Mouse (Mus musculus) kidney, adult 18-20 months (tissue): Measurements from ENCODE around the gene Meis2.

ENCODE experiments used
- DNase-seq: peaks from one replicate; pipeline ENCODE4 v3.0.0; 2021

The Meis2 gene

DNA sequence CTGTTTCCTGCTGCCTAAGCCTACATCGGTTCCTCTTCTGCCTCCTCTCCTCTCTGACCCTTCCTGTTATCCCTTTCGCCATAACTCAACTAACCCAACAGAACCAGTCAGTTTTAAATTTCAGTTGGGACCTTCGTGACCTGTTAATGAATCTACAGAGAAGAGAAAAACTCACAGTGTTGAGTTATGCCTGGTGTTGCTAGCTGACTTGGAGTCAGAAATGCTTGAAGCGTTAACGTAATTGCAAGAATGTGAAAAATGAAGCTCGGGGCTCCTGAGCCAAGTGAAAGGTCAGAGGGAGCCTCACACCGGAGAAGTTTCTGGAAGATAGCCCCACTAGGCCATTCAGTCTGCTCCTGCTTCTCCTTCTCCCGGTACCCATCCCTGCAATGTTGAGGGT is 18.3 kb downstream of the Meis2 start:
- no peak for DNase-seq

DNA sequence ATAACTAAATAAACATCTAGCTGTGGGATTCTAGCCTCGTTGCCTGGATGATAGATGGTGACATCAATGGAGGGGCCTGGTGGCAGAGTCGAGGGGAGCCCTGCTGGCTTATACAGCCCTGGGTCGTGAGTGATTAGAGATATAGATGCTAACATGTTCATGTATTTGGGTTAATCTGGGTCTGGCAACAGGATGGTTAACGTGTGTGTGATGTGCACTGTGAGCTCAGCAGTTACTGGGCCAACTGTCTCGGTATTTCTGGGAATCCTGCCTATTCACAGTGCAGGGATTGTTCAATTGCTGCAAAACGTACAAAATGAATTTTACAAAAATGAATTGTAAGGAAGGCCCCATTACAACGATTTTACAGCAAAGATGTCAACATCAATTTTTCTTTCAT is 20.6 kb downstream of the Meis2 start:
- DNase-seq: no peak

DNA sequence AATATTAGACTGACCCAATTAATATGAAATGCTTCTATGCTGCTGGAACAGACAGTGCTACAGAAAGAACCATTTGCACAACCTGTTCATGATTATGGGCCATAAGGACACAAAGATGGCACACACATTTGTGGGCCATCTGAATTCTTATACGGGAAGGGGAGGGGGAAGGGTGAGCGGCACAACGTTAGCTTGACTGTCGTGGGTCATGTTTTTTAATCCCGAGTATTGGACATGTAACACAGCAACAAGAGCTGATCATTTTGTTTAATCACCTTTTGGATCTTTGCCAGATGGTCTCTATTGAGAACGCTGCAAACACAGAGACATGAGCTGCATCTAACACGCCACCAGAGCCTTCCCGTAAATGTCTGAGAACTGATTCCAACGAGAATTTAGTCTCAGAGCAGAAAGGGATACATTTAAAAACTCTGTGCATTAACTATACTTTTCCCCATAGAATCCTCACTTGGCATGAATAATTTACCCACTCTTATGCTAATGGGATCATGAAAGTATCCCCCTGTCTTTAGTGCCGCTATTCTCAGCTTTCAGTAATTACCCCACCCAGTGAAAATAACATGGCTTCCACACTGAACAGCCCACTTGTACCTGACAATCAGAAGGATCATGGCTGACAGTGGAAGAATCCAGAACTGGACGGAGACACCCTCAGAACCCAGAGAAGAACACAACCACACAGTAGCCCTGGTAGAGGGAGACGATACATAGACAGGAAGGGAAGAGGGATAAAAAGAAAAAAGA is 22.5 kb downstream of the Meis2 start:
- DNase-seq: no peak

DNA sequence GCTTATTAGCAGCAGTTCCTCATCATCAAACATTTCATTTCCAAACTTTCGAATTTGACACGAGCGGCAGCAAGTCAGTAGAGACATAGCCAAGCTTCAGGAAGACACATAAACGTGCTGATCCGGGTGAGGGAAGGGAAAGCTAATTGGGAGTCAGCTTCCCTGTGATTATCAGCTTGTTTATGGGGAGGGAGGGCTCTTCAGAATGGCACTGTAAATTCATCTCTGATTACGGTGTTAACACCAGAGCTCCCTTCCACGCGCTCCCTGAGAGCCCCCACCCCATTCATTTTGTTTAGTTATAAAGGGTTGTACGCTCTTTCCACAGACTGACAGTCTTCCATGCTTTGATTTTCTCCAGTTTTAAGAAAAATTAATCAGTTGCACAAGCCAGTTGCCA is 23.2 kb downstream of the Meis2 start:
- DNase-seq: no peak

DNA sequence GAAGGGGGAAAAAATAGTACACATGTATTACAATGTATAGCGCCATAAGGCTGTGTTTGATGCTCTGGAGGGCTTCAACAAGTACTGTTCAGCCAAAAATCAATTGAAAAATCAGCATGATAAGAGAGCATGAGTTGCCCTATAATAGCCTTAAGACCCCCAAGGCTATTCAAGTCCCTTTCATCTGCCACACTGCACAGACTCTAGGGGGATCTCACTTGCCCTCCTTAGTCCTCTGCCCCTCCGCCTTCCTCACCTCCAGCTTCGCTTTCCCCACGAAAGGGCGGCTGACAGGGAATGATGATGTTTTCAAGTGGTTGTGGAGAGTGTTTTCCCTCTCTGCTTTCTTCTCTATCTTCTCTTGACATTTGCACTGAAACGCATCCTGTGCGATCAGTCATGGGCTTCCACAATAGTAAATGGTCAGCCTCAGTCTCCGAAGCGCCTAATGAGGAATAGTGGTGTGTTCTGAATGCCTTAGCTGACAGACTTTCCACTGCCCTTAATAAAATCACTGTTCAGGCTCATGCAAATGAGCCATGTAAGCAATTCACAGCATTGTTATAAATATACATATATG is 23.9 kb downstream of the Meis2 start:
- DNase-seq: no peak

DNA sequence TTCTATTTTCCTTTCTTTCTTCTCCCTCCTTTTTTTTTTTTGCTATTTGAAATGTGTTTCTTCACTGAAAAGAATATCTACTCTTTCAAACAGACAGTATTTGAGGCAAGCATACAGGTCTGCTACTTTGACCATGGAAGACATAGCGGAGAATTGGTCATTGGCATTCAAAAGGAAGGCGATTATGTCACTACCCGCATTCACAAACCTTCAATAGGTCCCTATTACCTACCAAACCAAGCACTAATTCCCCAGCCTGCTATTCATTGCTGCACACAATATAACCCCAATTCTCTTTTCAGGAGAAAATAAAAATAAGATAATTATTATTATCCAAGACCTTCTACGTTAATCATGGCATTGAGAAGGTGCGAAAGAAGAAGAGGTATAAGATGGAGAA is 30.3 kb downstream of the Meis2 start:
- DNase-seq: no peak

DNA sequence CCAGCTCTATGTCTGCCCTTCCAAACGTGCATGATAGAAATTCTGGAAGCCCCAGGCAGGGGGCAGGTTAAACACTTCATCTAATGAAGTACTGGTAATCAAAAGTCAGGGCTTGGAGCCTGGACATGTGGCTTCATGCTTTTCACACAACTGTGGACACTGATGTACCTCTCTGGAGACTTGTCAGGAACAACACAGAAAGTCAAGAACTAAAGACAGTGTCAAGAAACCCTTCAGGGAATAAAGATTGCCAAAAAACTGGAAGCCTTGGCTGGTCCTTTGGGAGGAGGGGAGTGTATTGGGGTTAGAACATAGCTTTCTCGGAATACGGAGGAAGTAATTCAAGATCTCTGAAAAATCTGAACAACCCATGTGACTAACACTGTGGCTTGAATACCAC is 37.5 kb downstream of the Meis2 start:
- no peak for DNase-seq

DNA sequence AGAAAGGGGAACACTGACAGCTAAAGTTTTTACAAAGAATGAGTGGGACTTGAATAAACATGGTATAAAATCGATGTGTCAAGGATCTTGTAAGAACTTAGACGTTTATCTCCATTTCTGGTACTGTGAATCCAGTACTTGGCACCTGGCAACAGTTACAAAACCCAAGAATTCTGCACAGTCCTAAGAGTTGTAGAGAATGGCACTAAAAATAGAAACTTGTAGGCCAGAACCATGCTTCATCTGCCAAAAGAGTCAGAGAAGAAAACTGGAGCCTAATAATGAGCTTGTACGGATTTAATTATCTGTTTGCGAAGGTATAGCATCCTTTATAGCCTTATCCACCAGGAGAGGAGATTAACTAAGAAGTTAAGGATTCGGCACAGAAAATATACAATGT is 42.8 kb downstream of the Meis2 start:
- DNase-seq: no peak

DNA sequence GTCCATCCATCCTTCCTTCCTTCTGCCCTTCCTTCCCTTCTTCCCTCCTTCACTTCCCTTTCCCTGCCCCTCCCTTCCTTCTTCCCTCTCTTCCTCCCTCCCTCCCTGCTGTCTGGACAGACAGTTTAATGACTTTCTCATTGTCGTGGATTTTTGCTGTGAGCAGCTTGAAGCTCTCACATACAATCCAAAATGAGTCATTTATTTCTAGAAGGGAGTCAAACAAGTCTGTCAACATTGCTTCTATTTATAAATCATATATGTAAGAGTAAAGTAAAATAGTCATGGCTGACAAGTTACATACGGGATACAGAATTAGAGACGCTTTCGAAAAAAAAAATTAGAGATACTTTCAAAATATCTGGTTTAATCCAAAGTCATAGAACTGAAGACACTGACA is 43.7 kb downstream of the Meis2 start:
- DNase-seq: no peak

DNA sequence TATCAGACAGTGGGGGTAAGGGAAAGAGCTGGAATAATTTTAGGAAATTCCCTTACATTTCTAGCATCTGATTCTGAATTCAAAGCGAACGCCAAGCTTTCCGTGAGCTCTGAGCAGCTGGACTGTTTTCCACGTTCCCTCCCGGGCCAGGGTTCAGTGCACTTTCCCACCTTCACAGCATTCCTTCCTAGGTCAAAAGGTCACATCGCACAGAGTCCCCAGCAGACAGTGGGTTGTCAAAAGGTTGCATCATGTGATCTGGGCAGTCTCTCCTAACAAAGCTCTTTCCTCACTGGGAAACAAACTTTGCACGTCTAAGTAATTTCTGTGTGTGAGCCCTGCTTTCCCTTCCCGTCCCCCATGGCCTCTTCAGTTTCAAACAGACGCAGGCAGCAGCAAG is 44.6 kb downstream of the Meis2 start:
- peak; percentile 53 for DNase-seq

DNA sequence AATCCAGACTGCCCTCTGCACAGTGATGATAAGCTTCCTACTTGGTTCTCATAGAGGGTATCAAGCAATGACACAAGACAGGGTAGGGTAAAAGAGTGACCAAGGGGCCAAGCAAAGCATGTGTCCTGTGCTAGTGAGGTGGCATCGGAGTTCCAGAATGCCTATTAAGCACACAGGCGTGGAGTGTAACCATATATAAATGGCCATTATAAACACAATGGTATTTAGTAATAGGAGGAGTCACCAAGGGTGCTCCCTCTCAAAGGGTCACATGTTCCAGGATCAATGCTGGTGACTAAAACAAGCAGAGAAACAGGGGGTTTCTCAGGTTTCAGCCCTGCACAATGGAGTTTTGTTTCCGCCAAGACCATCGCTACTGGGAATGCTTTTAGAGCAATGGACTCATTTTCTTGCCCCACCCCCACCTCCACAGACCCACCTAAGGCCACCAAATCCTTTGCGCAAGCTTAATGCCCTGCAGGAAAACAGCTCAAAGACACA is 45.1 kb downstream of the Meis2 start:
- no peak for DNase-seq

DNA sequence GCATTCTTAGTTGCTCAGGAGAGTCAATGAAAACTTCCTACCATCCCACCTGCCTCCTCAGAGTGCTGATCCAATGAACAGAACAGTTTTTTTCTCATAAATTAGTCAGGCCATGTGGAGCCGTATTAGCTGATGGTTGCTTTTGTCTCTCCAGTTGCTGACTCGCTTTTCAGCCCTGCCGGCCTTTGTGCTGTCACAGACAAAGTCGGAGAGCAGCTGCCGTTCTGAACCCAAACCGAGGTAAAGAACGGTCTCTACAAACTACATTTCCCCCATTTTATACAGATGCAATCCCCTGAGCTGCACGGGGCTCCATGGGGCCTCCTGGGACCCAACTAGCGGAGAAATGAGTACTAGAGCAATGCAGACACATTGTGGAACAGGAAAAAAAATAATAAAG is 45.7 kb downstream of the Meis2 start:
- DNase-seq: no peak

DNA sequence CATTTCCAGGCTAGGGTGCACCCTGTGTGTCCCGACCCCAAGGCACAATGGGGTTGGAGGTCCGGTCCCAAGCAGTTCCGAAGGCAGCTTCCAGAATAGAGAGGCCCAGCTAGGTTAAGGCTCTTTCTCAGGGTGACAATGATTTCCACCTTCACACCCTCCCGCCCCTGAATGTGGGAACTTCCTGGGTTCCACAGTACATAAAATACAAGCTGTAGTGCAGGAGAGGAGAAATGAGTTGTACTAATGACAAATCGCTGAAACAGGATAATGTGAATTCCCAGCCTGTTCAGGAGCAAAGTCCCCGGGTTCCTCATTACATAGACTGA is 46.2 kb downstream of the Meis2 start:
- no peak for DNase-seq

DNA sequence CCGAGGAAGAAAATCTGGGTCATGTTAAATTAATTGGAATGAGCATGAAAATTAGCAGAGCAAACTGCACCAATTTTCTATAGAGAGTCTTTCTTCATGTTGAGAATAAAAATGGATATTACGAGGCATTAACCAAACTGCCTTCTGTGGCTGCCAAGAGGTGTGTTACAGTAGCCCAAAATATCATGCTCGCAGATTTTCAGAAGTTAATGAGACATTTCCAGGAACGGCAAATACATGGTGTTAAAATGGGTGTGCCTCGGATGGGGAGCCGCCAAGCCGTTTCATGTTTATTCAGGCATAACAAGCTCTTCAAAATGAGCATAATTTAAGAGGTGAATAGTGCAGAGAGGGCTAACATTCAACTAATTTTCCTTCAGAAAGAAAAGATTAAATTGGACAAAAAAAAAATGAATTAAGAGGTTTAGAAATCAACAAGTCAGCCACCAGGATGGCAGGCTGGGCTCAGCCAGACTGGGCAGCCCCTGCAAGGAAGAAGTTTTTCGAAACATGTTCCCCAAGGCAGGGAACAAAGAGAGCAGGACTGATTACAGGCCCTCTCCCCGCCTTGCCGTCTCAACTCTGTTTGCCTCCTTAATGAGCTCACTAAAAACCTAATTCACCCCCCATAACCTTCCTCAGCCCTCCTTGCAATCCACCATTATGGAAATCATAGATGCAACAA is 46.7 kb downstream of the Meis2 start:
- no peak for DNase-seq

DNA sequence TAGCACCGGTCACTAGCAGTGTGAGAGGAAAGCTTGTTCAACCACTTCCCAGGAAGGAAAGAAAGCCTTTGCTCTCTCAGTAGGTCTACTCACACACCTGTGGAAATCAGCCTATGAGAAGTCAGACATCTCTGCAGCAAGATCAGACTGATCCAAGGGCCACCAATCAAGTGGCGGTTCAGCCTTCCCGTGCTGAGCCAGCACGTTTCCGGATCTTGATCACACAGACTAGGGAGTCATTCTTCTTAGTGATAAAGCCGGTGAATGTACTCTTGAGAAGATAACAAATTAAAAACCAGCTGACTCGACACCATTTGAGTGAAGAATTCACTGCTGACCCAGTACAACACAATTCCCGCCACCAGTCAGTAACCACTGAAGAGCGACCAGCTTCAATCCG is 50.1 kb downstream of the Meis2 start:
- DNase-seq: no peak

DNA sequence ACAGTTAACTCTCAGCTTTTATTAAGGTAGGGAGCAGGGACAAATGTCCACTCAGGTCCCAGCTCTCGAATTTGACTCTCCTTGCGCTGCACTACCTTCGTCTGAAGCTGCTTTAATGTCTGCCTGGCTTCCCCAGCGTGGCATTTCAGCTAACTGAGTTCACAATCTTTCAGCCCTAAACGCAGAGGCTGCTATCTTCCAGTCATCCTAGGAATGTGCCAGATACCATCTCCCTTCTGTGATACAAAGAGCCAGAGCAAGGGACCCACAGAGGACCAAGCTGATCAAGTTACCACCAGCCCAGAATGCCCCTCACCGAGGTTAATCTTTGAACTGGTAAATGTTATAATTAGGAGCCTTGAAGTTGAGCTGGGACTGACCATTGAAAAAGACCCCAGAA is 55.2 kb downstream of the Meis2 start:
- no peak for DNase-seq

DNA sequence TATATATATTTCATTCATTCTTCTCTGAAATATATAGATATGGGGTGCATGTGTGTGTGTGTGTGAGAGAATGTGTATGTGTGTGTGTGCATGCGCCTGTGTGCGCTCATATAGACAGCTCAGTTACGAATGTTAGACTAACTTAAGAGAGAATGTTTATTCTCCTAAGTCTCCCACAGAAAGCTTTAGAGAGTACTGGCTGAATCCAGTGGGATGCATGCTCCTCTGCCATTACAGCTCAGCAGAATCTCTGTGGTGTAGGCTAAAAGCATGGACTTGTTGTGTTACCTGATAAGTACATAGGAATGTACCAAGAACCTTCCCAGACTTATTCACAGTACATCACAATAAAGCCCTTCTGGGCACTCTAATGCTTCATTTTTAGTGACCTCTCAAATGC is 55.6 kb downstream of the Meis2 start:
- no peak for DNase-seq

DNA sequence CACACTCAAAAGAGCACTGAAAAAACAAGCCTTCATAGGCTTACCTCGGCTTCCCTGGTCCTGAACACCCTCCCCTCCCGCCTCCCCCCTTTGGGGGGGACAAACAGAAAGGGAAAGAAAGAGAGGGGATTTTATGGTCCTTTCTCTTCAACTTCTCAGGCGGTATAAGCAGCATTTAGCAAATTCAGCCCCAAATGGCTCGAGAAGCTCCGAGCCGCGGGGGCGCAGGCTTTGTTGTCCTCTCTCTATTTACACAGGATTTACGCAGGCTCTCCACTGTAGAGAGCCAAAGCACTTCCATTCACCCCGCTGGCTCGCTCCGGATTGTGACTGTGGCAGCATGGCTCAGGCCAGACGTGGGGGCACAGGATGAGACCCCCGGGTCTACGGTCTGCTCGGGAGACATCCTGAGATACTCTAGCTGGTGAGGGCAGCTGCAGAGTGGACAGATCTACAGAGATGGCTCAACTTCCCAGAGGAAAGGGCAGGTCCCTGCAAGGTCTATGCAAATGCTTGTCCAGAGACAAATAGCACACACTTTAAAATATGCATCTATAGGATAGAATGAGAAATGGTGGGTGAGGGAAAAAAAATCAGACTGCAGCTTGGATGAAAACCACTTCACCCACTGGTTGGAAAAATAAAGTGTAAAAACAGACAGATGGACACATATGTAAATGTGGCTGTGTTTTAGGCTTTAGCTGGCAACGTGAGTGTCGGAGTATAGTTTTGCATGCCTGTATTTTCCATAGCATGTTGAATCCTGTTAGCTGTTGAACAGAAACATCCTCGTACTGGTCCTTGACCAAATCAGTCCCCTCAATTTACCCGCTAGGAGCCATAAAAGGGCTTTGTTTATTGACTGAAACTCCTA is 56.3 kb downstream of the Meis2 start:
- DNase-seq: no peak

DNA sequence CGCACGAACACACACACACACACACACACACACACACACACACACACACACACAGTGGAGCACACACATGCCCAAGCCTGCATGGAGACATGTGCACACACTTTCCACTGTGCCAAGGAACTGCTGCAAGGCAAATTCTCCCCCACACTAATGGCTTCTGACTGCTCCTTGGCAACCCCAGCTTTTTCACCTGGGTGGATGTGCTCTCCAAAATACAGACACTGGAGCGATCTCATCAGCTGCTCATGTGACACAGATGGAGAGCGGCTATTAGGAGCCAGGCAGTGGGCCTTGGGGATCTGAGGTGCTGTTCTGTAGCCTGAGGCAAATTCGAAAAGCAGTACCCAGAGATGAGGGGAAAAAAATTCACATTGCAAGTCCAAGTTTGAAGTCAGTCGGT is 63.3 kb downstream of the Meis2 start:
- DNase-seq: no peak

DNA sequence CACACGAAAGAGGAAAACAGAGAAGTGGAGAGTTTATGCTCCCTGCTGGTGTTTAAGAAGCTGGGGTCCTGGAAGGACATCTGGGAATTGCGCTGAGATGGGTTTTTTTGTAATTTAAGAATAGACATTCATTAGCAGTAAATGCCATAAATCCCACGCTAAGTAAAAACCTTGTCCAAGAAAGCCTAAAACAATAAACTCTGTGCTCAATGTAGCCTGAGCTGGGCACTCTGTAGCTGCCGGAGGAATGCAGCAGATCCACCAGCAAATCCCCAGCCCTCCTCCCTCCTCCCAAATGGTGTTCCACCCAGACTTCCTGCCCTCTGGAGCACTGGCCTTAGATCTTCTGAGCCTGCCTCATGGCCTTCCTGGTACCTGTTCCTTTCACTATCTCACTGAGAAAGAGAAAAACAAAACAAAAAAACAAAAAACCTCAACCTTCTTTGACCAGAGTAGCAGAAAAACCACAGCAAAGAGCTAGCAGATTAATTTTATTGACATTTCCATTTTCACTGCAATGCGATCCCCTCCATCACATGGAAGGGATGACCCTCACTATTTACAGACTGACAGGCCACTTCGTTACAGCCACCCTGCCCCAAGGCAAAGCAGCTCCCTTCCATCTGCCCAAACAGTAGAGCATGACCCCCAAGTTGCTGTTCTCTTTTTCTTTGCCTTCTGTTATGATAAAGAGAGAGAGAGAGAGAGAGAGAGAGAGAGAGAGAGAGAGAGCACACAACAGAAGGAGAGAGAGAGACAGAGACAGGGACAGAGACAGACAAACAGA is 64.1 kb downstream of the Meis2 start:
- DNase-seq: no peak

DNA sequence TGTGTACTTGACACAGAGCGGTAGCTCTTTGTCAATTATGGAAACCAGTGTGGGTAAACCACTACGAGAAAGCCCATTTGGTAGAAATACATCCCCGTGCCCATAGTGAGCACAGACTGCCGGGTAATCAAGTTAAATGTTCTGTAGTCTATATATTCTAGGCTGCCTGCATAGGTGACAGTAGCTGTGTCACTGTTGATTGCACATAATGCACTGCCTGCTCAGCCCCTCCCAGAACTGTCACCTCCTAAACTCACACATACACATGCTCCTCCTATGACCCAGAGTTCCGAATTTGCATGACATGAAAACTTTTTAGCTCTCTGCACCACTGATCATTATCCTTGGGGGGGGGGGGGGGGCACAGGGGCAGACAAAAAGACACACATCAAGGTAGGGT is 65.1 kb downstream of the Meis2 start:
- DNase-seq: no peak

DNA sequence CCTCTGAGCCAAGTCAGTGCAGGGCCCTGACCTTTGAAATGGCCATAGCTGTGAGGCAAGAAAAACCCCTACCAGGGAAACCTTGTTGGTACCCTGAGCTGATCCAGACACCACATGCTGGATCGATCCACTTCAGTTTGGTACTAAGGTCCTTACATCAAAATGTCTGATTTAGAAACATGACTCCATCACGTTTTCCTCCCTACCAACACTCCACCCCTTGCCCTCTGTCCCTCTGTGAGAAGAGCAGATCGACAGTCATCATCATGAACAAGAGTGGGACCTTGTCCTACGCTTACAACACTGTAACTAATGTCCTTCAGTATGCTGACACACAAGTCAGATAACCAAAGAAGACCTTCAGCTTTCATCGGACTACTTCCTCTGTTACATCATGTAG is 66.8 kb downstream of the Meis2 start:
- DNase-seq: no peak

DNA sequence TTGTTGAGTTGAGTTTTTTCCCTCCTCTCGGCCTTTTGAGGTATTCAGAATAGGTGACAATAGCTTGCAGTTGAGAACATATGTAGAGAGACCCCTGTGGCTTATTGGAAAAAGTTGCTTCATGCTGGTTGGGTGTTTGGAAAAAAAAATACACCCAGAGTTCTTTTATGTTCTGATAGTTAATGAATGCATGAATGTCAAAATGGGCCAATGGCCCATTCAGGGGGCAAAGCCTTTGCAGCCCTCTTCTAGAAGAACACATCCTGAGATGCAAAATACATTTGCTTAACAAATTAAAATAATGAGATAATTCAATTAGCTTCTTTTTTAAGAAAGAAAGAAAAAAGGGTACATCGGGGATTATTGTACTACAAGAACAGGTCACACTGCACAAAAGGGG is 69.2 kb downstream of the Meis2 start:
- DNase-seq: no peak
